Comparison of ENCODE assay signal across 8 mouse cellular contexts in genomic region chr4:134852438-134853255, GRCm38 (mm10). TPM values are rescaled to one million over a fixed set of nuclear protein-coding genes. Genes with fewer than 3 reads are reported as not detected.
DNase-seq lines count a peak whose midpoint lies in the region; ATAC-seq and TF ChIP-seq lines count a peak whose summit lies in the region.

No protein-coding gene starts in this region.

- DNase-seq in layer of hippocampus, adult 2 months (ENCODE audit: low spot score in 2 of 2), result peak in 1 of 2 experiments; percentile 13
- no peak for DNase-seq in layer of hippocampus, adult 11-12 months (ENCODE audit: low spot score)
- peak; percentile 48 for DNase-seq in forebrain, embryonic 14.5 days (ENCODE audit: low spot score)
- DNase-seq in thymus, postnatal 36 days, result peak; percentile 54 to 68

- H3K27me3 ChIP-seq in forebrain, embryonic 14.5 days (replicated peaks; ENCODE audit: control insufficient read depth, insufficient read depth, low read length), result no peaks in the 10 kb centered on the region
- H3K27me3 ChIP-seq in intestine, embryonic 16.5 days (replicated peaks; ENCODE audit: control insufficient read depth, insufficient read depth, low read length), result no peaks in the 10 kb centered on the region
- H3K27me3 ChIP-seq in lung, embryonic 15.5 days, result no peaks in the 10 kb centered on the region

- H3K4me2 ChIP-seq in forebrain, embryonic 14.5 days (ENCODE audit: low read length), result peak overlapping the region; percentile 86
- H3K4me2 ChIP-seq in intestine, embryonic 16.5 days (ENCODE audit: low read depth, low read length), result peak overlapping the region; percentile 86
- H3K4me2 ChIP-seq in lung, embryonic 15.5 days, result peak overlapping the region; percentile 85

- TF ChIP-seq CTCF in layer of hippocampus, adult 2 months (conservative IDR thresholded peaks at IDR 0.05), result no peak
- no peak for TF ChIP-seq CTCF in bone marrow macrophage, adult 2 months (IDR thresholded peaks at IDR 0.05; ENCODE audit: low read depth, low read length)
- TF ChIP-seq CTCF in olfactory bulb, adult 2 months (IDR thresholded peaks at IDR 0.05; ENCODE audit: insufficient read depth, low read depth, low read length), result 0 out of 2 replicates have a peak, but pooled peaks have one; percentile 19

- H3K9me3 ChIP-seq in forebrain, embryonic 14.5 days (replicated peaks; ENCODE audit: control insufficient read depth, low read length), result no peaks in the 10 kb centered on the region
- H3K9me3 ChIP-seq in intestine, embryonic 16.5 days (ENCODE audit: control insufficient read depth, low read length), result no peaks in the 10 kb centered on the region
- no peaks in the 10 kb centered on the region for H3K9me3 ChIP-seq in lung, embryonic 15.5 days

- H3K36me3 ChIP-seq in forebrain, embryonic 14.5 days (ENCODE audit: control insufficient read depth, insufficient read depth, low read length), result no peaks in the 10 kb centered on the region
- H3K36me3 ChIP-seq in intestine, embryonic 16.5 days (ENCODE audit: control insufficient read depth, insufficient read depth, low read length), result no peaks in the 10 kb centered on the region
- H3K36me3 ChIP-seq in lung, embryonic 15.5 days, result no peaks in the 10 kb centered on the region

- no peak for TF ChIP-seq POLR2A in bone marrow macrophage, adult 2 months (IDR thresholded peaks at IDR 0.05; ENCODE audit: borderline replicate concordance, low read depth, low read length)
- TF ChIP-seq POLR2A in olfactory bulb, adult 2 months (IDR thresholded peaks at IDR 0.05; ENCODE audit: insufficient read depth, low read depth, low read length), result 0 out of 2 replicates have a peak, but pooled peaks have one; percentile 26

- WGBS in forebrain, embryonic 14.5 days, result 0% methylated on average over 46 of the region's 106 CpGs
- 0% methylated on average over 76 of the region's 106 CpGs for WGBS in intestine, embryonic 16.5 days
- under 1% methylated on average over 40 of the region's 106 CpGs for WGBS in lung, embryonic 15.5 days
- WGBS in olfactory bulb, adult 2 months, result 0% methylated on average over 91 of the region's 106 CpGs

- H3K9ac ChIP-seq in forebrain, embryonic 14.5 days (ENCODE audit: low read length), result peak overlapping the region; percentile 99
- peak overlapping the region; percentile 85 for H3K9ac ChIP-seq in intestine, embryonic 16.5 days (ENCODE audit: low read depth, low read length)
- peak overlapping the region; percentile 93 for H3K9ac ChIP-seq in lung, embryonic 15.5 days

- H3K4me1 ChIP-seq in bone marrow macrophage, adult 2 months (ENCODE audit: control insufficient read depth, insufficient read depth, low read length), result peaks cover 16% of the 10 kb centered on the region
- peaks cover 16% of the 10 kb centered on the region for H3K4me1 ChIP-seq in forebrain, embryonic 14.5 days (ENCODE audit: control insufficient read depth, insufficient read depth, low read length)
- H3K4me1 ChIP-seq in intestine, embryonic 16.5 days (ENCODE audit: control insufficient read depth, insufficient read depth, low read length), result peaks cover 13% of the 10 kb centered on the region
- H3K4me1 ChIP-seq in lung, embryonic 15.5 days, result peaks cover 36% of the 10 kb centered on the region
- H3K4me1 ChIP-seq in olfactory bulb, adult 2 months (ENCODE audit: control insufficient read depth, insufficient read depth, low read length), result peaks cover 11% of the 10 kb centered on the region

- ATAC-seq in forebrain, embryonic 14.5 days, result peak; percentile 26
- peak; percentile 45 for ATAC-seq in intestine, embryonic 16.5 days
- peak; percentile 37 for ATAC-seq in lung, embryonic 15.5 days (ENCODE audit: borderline replicate concordance, extremely low read depth, low FRiP score, low TSS enrichment)

- peak overlapping the region; percentile 99 for H3K27ac ChIP-seq in layer of hippocampus, adult 2 months
- H3K27ac ChIP-seq in bone marrow macrophage, adult 2 months (ENCODE audit: insufficient read depth, low read depth, low read length), result peak overlapping the region; percentile 39
- peak overlapping the region; percentile 99 for H3K27ac ChIP-seq in forebrain, embryonic 14.5 days (ENCODE audit: low read depth, low read length)
- H3K27ac ChIP-seq in intestine, embryonic 16.5 days (ENCODE audit: low read length), result peak overlapping the region; percentile 50
- peak overlapping the region; percentile 85 for H3K27ac ChIP-seq in lung, embryonic 15.5 days
- peak overlapping the region; percentile 85 for H3K27ac ChIP-seq in olfactory bulb, adult 2 months (ENCODE audit: insufficient read depth, low read depth, low read length)

- peak overlapping the region; percentile 81 for H3K4me3 ChIP-seq in layer of hippocampus, adult 2 months
- H3K4me3 ChIP-seq in bone marrow macrophage, adult 2 months (ENCODE audit: insufficient read depth, low read length), result peak overlapping the region; percentile 82
- peak overlapping the region; percentile 98 for H3K4me3 ChIP-seq in forebrain, embryonic 14.5 days (ENCODE audit: low read depth, low read length)
- peak overlapping the region; percentile 93 for H3K4me3 ChIP-seq in intestine, embryonic 16.5 days (ENCODE audit: low read length)
- peak overlapping the region; percentile 99 for H3K4me3 ChIP-seq in lung, embryonic 15.5 days
- peak overlapping the region; percentile 71 for H3K4me3 ChIP-seq in olfactory bulb, adult 2 months (ENCODE audit: insufficient read depth, low read depth, low read length)

RNA-seq across cellular contexts. Expression of gene Maco1, which starts 0.5 kb away (rescaled TPM):
- total RNA-seq in layer of hippocampus, adult 2 months (2021), result 10 to 100 TPM; 43.4 to 43.8 TPM
- polyA plus RNA-seq in bone marrow macrophage, adult 2 months (2012; ENCODE audit: insufficient read depth, insufficient read length, missing spikeins), result 26.7 and 30.8 TPM in 2 replicates
- 81.9 and 92.5 TPM in 2 replicates for polyA plus RNA-seq in forebrain, embryonic 14.5 days (2014; fragmentation: Nextera tagmentation; extraction: Ambion mirVana)
- polyA plus RNA-seq in intestine, embryonic 16.5 days (2015; fragmentation: Nextera tagmentation; extraction: Ambion mirVana), result 22.5 and 25.7 TPM in 2 replicates
- polyA plus RNA-seq in lung, embryonic 15.5 days (2015; fragmentation: Nextera tagmentation; extraction: Ambion mirVana), result 36.1 and 39.9 TPM in 2 replicates
- polyA plus RNA-seq in olfactory bulb, adult 2 months (2012; ENCODE audit: insufficient read depth, insufficient read length, low replicate concordance, missing spikeins), result not detected in 2 replicates

RNA-seq across cellular contexts. Expression of gene Rhd, which starts 11.7 kb away (rescaled TPM):
- not detected for total RNA-seq in layer of hippocampus, adult 2 months (2021)
- polyA plus RNA-seq in bone marrow macrophage, adult 2 months (2012; ENCODE audit: insufficient read depth, insufficient read length, missing spikeins), result not detected in 2 replicates
- polyA plus RNA-seq in forebrain, embryonic 14.5 days (2014; fragmentation: Nextera tagmentation; extraction: Ambion mirVana), result 0.85 and 0.99 TPM in 2 replicates
- 3.6 and 10.1 TPM in 2 replicates for polyA plus RNA-seq in intestine, embryonic 16.5 days (2015; fragmentation: Nextera tagmentation; extraction: Ambion mirVana)
- 2.3 and 5.4 TPM in 2 replicates for polyA plus RNA-seq in lung, embryonic 15.5 days (2015; fragmentation: Nextera tagmentation; extraction: Ambion mirVana)
- polyA plus RNA-seq in olfactory bulb, adult 2 months (2012; ENCODE audit: insufficient read depth, insufficient read length, low replicate concordance, missing spikeins), result not detected in 2 replicates

Comparison
In these comparisons a context has a peak if more than half of its experiments do, and no peak if none do; other contexts are left out.
1. H3K27ac ChIP-seq: peak in every context shown above with its lines; median percentile 99 in layer of hippocampus, adult 2 months; 99 in forebrain, embryonic 14.5 days; 85 in lung, embryonic 15.5 days; 85 in olfactory bulb, adult 2 months; 50 in intestine, embryonic 16.5 days; 39 in bone marrow macrophage, adult 2 months.